Mouse (Mus musculus) myocyte (in vitro differentiated cells): ENCODE measurements around the gene Pacsin1.

Experiments used
- POLR2A ChIP-seq: IDR thresholded peaks from one replicate; pipeline ENCODE4 v1.6.1; 2011; ENCODE audit warnings: low read depth, mild to moderate bottlenecking, control low read depth, moderate library complexity; ENCODE audit not compliant: insufficient read length
- USF1 ChIP-seq: IDR thresholded peaks from one replicate; pipeline ENCODE4 v1.6.1; 2011; ENCODE audit warnings: low read depth, mild to moderate bottlenecking, control low read depth, moderate library complexity

DNA sequence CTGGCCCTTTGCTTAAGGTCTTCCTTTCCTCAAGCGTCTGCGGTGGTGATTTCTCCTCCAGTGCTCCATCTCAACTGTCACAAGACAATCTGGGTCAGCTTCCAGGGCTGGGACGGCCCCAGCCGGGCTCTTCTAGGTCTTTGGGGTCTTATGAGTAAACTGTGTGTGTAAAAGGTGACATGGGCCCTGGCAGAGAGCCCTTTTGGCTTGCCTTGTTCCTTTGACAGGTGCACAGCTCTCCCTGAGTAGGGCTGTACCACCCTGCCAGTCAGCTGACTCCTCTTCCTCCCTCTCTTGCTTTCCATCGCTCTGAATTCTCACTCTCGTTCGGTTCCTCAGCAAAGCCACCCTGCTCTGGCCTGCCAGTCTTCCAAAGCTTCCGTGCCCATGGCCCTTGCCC lies 1.8 kb downstream of the Pacsin1 start:
- TF ChIP-seq USF1, result no peak
- no peak for TF ChIP-seq POLR2A
